Mouse (Mus musculus) left cerebral cortex, postnatal 36 days (tissue): ENCODE measurements around the gene Npw. TPM values are rescaled to one million over a fixed set of nuclear protein-coding genes. Genes with fewer than 3 reads are reported as not detected.

ENCODE experiments used
- DNase-seq, 2 experiments: peaks; one replicate each; pipeline ENCODE4 v3.0.0; 2021 to 2022; ENCODE audit warnings: low spot score in 2 of 2, mixed read lengths in 1 of 2
- intact Hi-C: fragments of 180-260 bp; cut with DNase I; formaldehyde crosslinking; loops from one replicate; pipeline ENCODE4 v1.15.1; 2025
- total RNA-seq, 2 experiments: library from RNA; stranded (reverse); gene quantifications; 2 replicates each; pipeline ENCODE4 v1.2.3; 2021

Gene Npw
- total RNA-seq, 2 experiments from 2014 or later: 1.1 to 1.3 TPM

DNA sequence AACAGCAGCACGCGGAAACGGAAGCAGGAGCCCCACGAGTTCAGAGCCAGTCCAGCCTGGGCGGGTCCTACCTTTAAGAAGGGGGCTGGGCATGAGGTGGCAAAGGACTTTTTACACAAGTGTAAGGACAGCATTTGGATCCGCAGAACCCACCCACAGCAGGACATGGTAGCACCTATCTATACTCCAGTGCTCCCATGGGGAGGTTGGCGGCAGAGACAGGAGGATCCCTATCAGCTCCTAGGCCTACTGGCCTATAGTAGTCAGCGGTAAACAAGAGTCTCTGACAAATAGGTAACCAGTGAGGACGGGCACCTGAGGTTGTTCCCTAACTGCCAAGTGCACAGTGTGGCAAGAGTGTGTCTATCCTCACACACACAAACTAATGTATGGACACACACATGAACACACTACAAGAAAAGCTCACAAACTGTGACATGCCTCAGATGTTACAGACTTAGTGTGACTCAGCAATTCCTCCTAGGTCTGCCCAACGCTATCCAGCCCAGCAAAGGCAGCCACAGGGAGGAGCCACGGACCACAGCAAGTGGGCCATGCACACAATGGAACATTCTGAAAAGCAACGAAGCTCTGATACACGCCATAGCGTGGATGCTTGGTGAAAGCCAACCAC, 40.6 kb downstream of the Npw start:
- DNase-seq: no peak
- intact Hi-C loops: no loop called here

DNA sequence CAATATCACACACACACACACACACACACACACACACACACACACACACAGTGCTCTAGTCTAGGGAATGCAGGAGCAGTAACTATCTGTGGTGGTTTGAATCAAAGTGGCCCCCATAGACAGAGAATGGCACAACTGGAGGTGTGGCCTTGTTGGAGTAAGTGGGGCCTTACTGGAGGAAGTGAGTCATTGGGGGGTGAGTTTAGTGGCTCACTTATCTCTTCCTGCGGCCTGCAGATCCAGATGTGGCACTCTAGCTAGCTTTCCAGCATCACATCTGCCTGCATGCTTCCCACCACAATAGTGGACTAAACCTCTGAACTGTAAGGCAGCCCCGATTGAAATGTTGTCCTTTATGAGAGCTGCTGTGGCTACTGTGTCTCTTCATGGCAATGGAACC, 47.5 kb downstream of the Npw start:
- intact Hi-C loops: no loop called here
- no peak for DNase-seq

- no peak for DNase-seq
- intact Hi-C loops: no loop called here
Observed at GRCm38 (mm10) chr17:24608874-24609273, 49.4 kb downstream of the Npw start.

- DNase-seq: no peak
- intact Hi-C loops: no loop called here
Observed at GRCm38 (mm10) chr17:24608370-24608769, 49.9 kb downstream of the Npw start.

Other genes starting within 250 kb of the Npw start
- gene Rnps1, start 243.9 kb downstream of the Npw start, total RNA-seq: 100 to 1,000 TPM; 125 to 132 TPM
- 10 to 100 TPM; 26.7 to 30.3 TPM for gene Eci1, start 231.8 kb downstream of the Npw start, total RNA-seq
- gene Dnase1l2, start 215.4 kb downstream of the Npw start, total RNA-seq: 1 to 10 TPM; 3.2 to 7.2 TPM
- 10 to 100 TPM; 26.2 to 40.9 TPM for gene E4f1, start 188.1 kb downstream of the Npw start, total RNA-seq
- gene Pgp, start 188.1 kb downstream of the Npw start, total RNA-seq: 10 to 100 TPM; 60.4 to 75.1 TPM
- 1 to 10 TPM in 1 of 2 experiments, under 1 TPM in 1; 0.86 to 1.1 TPM for gene Bricd5, start 184.6 kb downstream of the Npw start, total RNA-seq
- 10 to 100 TPM; 35.1 to 35.8 TPM for gene Mlst8, start 179.4 kb downstream of the Npw start, total RNA-seq
- gene Caskin1, start 169.9 kb downstream of the Npw start, total RNA-seq: 100 to 1,000 TPM; 110 to 140 TPM
- gene Traf7, start 130.5 kb downstream of the Npw start, total RNA-seq: 10 to 100 TPM; 69.6 to 95.6 TPM
- gene Rab26, start 124.2 kb downstream of the Npw start, total RNA-seq: 10 to 100 TPM; 51.0 to 51.3 TPM
- gene Pkd1, start 108.6 kb downstream of the Npw start, total RNA-seq: 10 to 100 TPM; 62.7 to 85.4 TPM
- gene Tsc2, start 25.8 kb downstream of the Npw start, total RNA-seq: 100 to 1,000 TPM; 116 to 157 TPM
- gene Nthl1, start 25.8 kb downstream of the Npw start, total RNA-seq: 1 to 10 TPM; 4.2 to 6.6 TPM
- gene Slc9a3r2, start 8.1 kb downstream of the Npw start, total RNA-seq: 10 to 100 TPM; 51.0 to 51.2 TPM
- gene Zfp598, start 11.2 kb upstream of the Npw start, total RNA-seq: 10 to 100 TPM; 30.5 to 45.1 TPM
- gene Syngr3, start 31.5 kb upstream of the Npw start, total RNA-seq: 100 to 1,000 TPM; 179 to 200 TPM
- 10 to 100 TPM; 18.2 TPM for gene Gfer, start 37.7 kb upstream of the Npw start, total RNA-seq
- 1 to 10 TPM; 2.1 to 2.9 TPM for gene Noxo1, start 37.8 kb upstream of the Npw start, total RNA-seq
- gene Tbl3, start 49.2 kb upstream of the Npw start, total RNA-seq: 10 to 100 TPM; 26.9 to 29.6 TPM
- not detected for gene Rnf151, start 59.6 kb upstream of the Npw start, total RNA-seq
- 100 to 1,000 TPM; 291 to 312 TPM for gene Rps2, start 59.7 kb upstream of the Npw start, total RNA-seq
- gene Ndufb10, start 66.0 kb upstream of the Npw start, total RNA-seq: 100 to 1,000 TPM; 193 to 210 TPM
- under 1 TPM; 0.39 to 0.57 TPM for gene Rpl3l, start 69.4 kb upstream of the Npw start, total RNA-seq
- 10 to 100 TPM; 36.4 to 46.7 TPM for gene Msrb1, start 78.2 kb upstream of the Npw start, total RNA-seq
- gene Hs3st6, start 94.5 kb upstream of the Npw start, total RNA-seq: under 1 TPM; 0.36 to 0.44 TPM
- not detected for gene Meiob, start 145.8 kb upstream of the Npw start, total RNA-seq
- 100 to 1,000 TPM; 134 to 153 TPM for gene Hagh, start 181.7 kb upstream of the Npw start, total RNA-seq
- 10 to 100 TPM; 18.0 to 20.5 TPM for gene Fahd1, start 191.9 kb upstream of the Npw start, total RNA-seq
- gene Igfals, start 207.5 kb upstream of the Npw start, total RNA-seq: not detected
- gene Nubp2, start 227.9 kb upstream of the Npw start, total RNA-seq: 10 to 100 TPM; 31.4 to 34.8 TPM
- 10 to 100 TPM; 56.4 to 63.7 TPM for gene Spsb3, start 228.2 kb upstream of the Npw start, total RNA-seq
- 10 to 100 TPM; 47.4 to 60.0 TPM for gene Eme2, start 236.6 kb upstream of the Npw start, total RNA-seq
- 10 to 100 TPM; 61.8 to 74.6 TPM for gene Mrps34, start 236.7 kb upstream of the Npw start, total RNA-seq
- gene Nme3, start 238.0 kb upstream of the Npw start, total RNA-seq: 10 to 100 TPM; 41.4 to 54.3 TPM